Mouse (Mus musculus) bone marrow, adult 2 months (tissue): ENCODE results near the gene Wdr45.

Source experiments
- CTCF ChIP-seq: fragments of 200-500 bp; IDR thresholded peaks from 2 replicates; pipeline ENCODE4 v1.5.1; 2011; ENCODE audit warnings: low read length, control low read depth; ENCODE audit not compliant: control insufficient read depth, insufficient read depth
- POLR2A ChIP-seq: fragments of 200-500 bp; IDR thresholded peaks from 2 replicates; pipeline ENCODE4 v1.6.1; 2011; ENCODE audit warnings: low read depth, mild to moderate bottlenecking, control low read depth, low read length, borderline replicate concordance; ENCODE audit not compliant: control insufficient read depth

DNA sequence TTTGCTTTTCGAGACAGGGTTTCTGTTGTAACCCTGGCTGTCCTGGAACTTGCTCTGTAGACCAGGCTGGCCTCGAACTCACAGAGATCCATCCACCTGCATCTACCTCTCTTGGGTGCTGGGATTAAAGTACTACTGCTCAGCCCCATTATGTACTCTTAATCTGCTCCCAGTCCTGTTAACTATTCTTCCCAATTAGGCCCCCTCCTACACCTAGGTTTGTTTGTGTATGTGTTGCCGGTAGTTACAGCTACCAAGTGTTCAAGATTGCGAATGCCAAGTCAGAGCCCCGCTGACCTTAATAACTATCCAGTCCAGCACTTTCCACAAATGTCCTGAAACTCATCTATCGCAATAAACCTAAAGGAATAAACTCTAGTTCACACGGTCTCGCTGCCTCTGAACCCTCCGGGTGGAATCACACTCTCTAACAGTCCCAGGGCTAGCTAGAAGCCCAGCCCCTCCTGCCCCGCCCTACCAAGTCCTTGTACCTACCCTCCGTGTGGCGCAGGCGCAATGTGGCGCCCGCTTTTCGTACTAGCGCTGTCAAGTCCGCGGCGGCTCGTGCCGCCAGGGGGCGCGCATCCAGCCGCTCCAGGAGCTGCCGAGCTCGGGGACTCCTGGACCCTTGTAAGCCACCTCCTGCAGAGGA lies 34.6 kb upstream of the Wdr45 start:
- TF ChIP-seq POLR2A (no peak), CTCF (peak; percentile 67)
